27 mouse cellular contexts compared by ENCODE assay signal in genomic region chr2:130018084-130018483, GRCm38 (mm10). TPM values are rescaled to one million over a fixed set of nuclear protein-coding genes. Genes with fewer than 3 reads are reported as not detected.
A peak's percentile ranks its signal among the peaks of the same experiment; 100 is the strongest.
DNase-seq lines count a peak whose midpoint lies in the region; ATAC-seq and TF ChIP-seq lines count a peak whose summit lies in the region.
"Had no signal": no experiment of that assay in that cellular context is flagged by ENCODE, and none has a peak within 500 bp of the region (broad histone marks: within the 10 kb centered on the region; RNA-seq: fewer than 3 reads in every experiment).

No protein-coding gene starts in this region.

- 0 out of 2 replicates have a peak, but pooled peaks have one; percentile 31 for ATAC-seq in monocyte, adult 5-6 weeks (replicated peaks; ENCODE audit: insufficient number of reproducible peaks, low FRiP score, low TSS enrichment, poor library complexity, severe bottlenecking)
- ATAC-seq: activated CD4-positive, CD25-positive, alpha-beta regulatory T cell, adult 4 months; CD4-positive, CD25-positive, alpha-beta regulatory T cell, adult 4 months; forebrain, embryonic 14.5 days; forebrain, postnatal 0 days had no signal

- DNase-seq in testis, postnatal 10 days (ENCODE audit: low spot score), result no peak
- peak; percentile 16 for DNase-seq in R1 (ENCODE audit: low read depth, low spot score)
- no peak for DNase-seq in urinary bladder, postnatal 10 days (ENCODE audit: low spot score)
- DNase-seq in Muller cell, postnatal 12 days (ENCODE audit: inconsistent ontology term), result no peak
- DNase-seq: adrenal gland, postnatal 10 days; cerebellum, adult 18-20 months; cerebellum, adult 9-10 months; cerebellum, postnatal 14 days; forebrain, postnatal 0 days; gastrocnemius, adult 2 months; gastrocnemius, postnatal 14 days; heart, adult 11 months had no signal

- peak overlapping the region; percentile 16; the same call in 1 of the 2 replicates for H3K4me3 ChIP-seq in testis, adult 2 months (ENCODE audit: control insufficient read depth, low read depth, low read length)
- H3K4me3 ChIP-seq: embryonic facial prominence, embryonic 12.5 days; embryonic facial prominence, embryonic 15.5 days; gastrocnemius, adult 2 months; hindbrain, embryonic 12.5 days; hindbrain, embryonic 15.5 days had no signal

- H3K36me3 ChIP-seq in testis, adult 2 months (ENCODE audit: control insufficient read depth, insufficient read depth, low read length), result no peaks in the 10 kb centered on the region
- H3K36me3 ChIP-seq: embryonic facial prominence, embryonic 12.5 days; embryonic facial prominence, embryonic 15.5 days; hindbrain, embryonic 12.5 days; hindbrain, embryonic 15.5 days had no signal

- TF ChIP-seq POLR2A in testis, adult 2 months (IDR thresholded peaks at IDR 0.05; ENCODE audit: control insufficient read depth, low read depth, low read length), result no peak

- no peaks in the 10 kb centered on the region for H3K4me1 ChIP-seq in testis, adult 2 months (ENCODE audit: control insufficient read depth, insufficient read depth, low read length)
- H3K4me1 ChIP-seq: embryonic facial prominence, embryonic 12.5 days; hindbrain, embryonic 12.5 days; hindbrain, embryonic 15.5 days had no signal

- no peak overlapping the region for H3K27ac ChIP-seq in testis, adult 2 months (ENCODE audit: control insufficient read depth, insufficient read depth, low read depth, low read length)
- H3K27ac ChIP-seq: embryonic facial prominence, embryonic 12.5 days; embryonic facial prominence, embryonic 15.5 days; gastrocnemius, adult 2 months; hindbrain, embryonic 12.5 days; hindbrain, embryonic 15.5 days had no signal

- no peak for TF ChIP-seq CTCF in testis, adult 2 months (IDR thresholded peaks at IDR 0.05; ENCODE audit: control insufficient read depth, insufficient read depth, insufficient replicate concordance, low read depth, low read length)

- H3K27me3 ChIP-seq in testis, adult 2 months (ENCODE audit: control insufficient read depth, insufficient read depth, low read length), result no peaks in the 10 kb centered on the region
- H3K27me3 ChIP-seq: embryonic facial prominence, embryonic 12.5 days; embryonic facial prominence, embryonic 15.5 days; hindbrain, embryonic 12.5 days; hindbrain, embryonic 15.5 days had no signal

RNA-seq across cellular contexts. Expression of gene Tgm3, which starts 5.9 kb away (rescaled TPM):
- polyA plus RNA-seq in testis, adult 2 months (2012; rRNA removed), result 1.0 TPM in 2 replicates
- 4.0 to 8.1 TPM (median 6.0 TPM) in 3 replicates for total RNA-seq in monocyte, adult 5-6 weeks (2017)
- total RNA-seq: gastrocnemius, adult 2 months; heart, adult 8-10 months had no signal
- polyA plus RNA-seq: activated CD4-positive, CD25-positive, alpha-beta regulatory T cell, adult 4 months; C2C12; CD4-positive, CD25-positive, alpha-beta regulatory T cell, adult 4 months; embryonic facial prominence, embryonic 12.5 days; forebrain, embryonic 11.5 days; forebrain, embryonic 14.5 days; heart, embryonic 11.5 days; heart, embryonic 14.5 days; heart, postnatal 0 days; hindbrain, embryonic 12.5 days; hindbrain, embryonic 15.5 days had no signal
